Mouse (Mus musculus): ENCODE data around the gene Strn3. TPM values are rescaled to one million over a fixed set of nuclear protein-coding genes. Genes with fewer than 3 reads are reported as not detected.

Strn3 gene
- polyA plus RNA-seq, 1 experiment from 2014 or later: 46.3 TPM

DNA sequence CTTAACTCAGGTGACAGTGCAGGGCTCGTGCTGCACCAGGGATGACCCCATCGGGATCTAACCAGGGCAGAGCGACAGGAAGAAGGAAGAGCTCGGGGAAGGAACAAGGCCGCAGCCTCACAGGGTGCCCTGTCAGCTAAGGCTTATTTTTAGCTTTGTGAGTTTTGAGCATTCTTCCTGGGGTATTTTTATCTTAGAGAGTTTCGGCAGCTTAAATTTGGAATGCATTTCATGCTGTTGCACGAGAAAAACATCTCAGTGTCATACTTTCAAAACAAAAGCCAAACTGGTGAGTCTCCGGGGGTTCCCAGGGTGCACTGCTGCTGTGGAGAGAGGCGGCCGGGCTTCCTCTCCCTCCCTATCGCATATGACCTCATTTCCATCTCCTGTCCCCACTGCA is 37.4 kb upstream of the Strn3 start:
- no peak for TF ChIP-seq CTCF (IDR thresholded peaks at IDR 0.05; ENCODE audit: low read depth)
- DNase-seq (ENCODE audit: low spot score): peak; percentile 77
- Histone ChIP-seq H3K9me3 (replicated peaks; ENCODE audit: low read length) (no peaks in the 10 kb centered on the region), H3K27me3 (ENCODE audit: insufficient read depth, low read length) (no peaks in the 10 kb centered on the region), H3K4me2 (ENCODE audit: low read length) (no peak overlapping the region), H3K4me3 (replicated peaks; ENCODE audit: low read depth, low read length) (no peak overlapping the region), H3K9ac (ENCODE audit: low read depth, low read length) (no peak overlapping the region), H3K36me3 (ENCODE audit: insufficient read depth, low read length) (no peaks in the 10 kb centered on the region), H3K27ac (peak overlapping the region; percentile 86), H3K4me1 (replicated peaks; ENCODE audit: insufficient read depth, low read length) (0 out of 2 replicates have a peak, but pooled peaks cover 2% of the 10 kb centered on the region)
- 39% methylated on average over 11 of the region's 11 CpGs for WGBS
- ATAC-seq (replicated peaks; ENCODE audit: low FRiP score, low read depth): no peak; the same call in 1 of the 2 replicates

DNA sequence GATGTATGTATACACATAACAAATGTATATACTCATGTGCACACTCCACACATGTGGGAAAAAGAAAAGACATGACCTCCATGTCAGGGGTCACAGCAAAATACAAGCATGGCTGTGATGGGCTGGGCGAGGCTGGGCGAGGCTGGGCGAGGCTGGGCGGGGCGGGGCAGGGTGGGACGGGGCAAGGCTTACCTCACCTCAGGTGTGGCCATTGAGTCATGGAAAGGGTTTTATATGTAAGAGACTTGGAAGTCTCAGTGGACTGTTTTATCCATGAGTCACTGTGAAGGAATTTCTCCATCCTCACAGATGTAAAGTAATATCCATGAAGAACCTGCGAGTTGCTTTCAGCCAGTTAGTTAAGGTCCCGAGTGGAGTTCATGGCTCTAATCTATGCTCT is 30.1 kb upstream of the Strn3 start:
- no peak for DNase-seq (ENCODE audit: low spot score)
- Histone ChIP-seq H3K36me3 (ENCODE audit: insufficient read depth, low read length) (no peaks in the 10 kb centered on the region), H3K27me3 (ENCODE audit: insufficient read depth, low read length) (no peaks in the 10 kb centered on the region), H3K4me1 (replicated peaks; ENCODE audit: insufficient read depth, low read length) (no peaks in the 10 kb centered on the region), H3K4me3 (replicated peaks; ENCODE audit: low read depth, low read length) (no peak overlapping the region), H3K4me2 (ENCODE audit: low read length) (no peak overlapping the region), H3K9ac (ENCODE audit: low read depth, low read length) (no peak overlapping the region), H3K27ac (no peak overlapping the region), H3K9me3 (replicated peaks; ENCODE audit: low read length) (no peaks in the 10 kb centered on the region)
- WGBS: 91% methylated on average over 8 of the region's 8 CpGs
- TF ChIP-seq CTCF (IDR thresholded peaks at IDR 0.05; ENCODE audit: low read depth): no peak
- ATAC-seq (replicated peaks; ENCODE audit: low FRiP score, low read depth): no peak

- ATAC-seq (replicated peaks; ENCODE audit: low FRiP score, low read depth): no peak
- no peak for TF ChIP-seq CTCF (IDR thresholded peaks at IDR 0.05; ENCODE audit: low read depth)
Measured at GRCm38 (mm10) chr12:51718617-51719016, 26.9 kb upstream of the Strn3 start.

GRCm38 (mm10) chr12:51712685-51713084 is 21.0 kb upstream of the Strn3 start:
- Histone ChIP-seq H3K4me2 (ENCODE audit: low read length) (no peak overlapping the region), H3K4me1 (replicated peaks; ENCODE audit: insufficient read depth, low read length) (peaks cover 5% of the 10 kb centered on the region; the same call in 1 of the 2 replicates), H3K36me3 (ENCODE audit: insufficient read depth, low read length) (no peaks in the 10 kb centered on the region), H3K9ac (ENCODE audit: low read depth, low read length) (no peak overlapping the region), H3K27ac (no peak overlapping the region), H3K27me3 (ENCODE audit: insufficient read depth, low read length) (no peaks in the 10 kb centered on the region), H3K9me3 (replicated peaks; ENCODE audit: low read length) (no peaks in the 10 kb centered on the region), H3K4me3 (replicated peaks; ENCODE audit: low read depth, low read length) (no peak overlapping the region)
- WGBS: 61% methylated on average over 1 of the region's 1 CpGs
- no peak for TF ChIP-seq CTCF (IDR thresholded peaks at IDR 0.05; ENCODE audit: low read depth)
- no peak for ATAC-seq (replicated peaks; ENCODE audit: low FRiP score, low read depth)
- no peak for DNase-seq (ENCODE audit: low spot score)

More at GRCm38 (mm10) chr12:51718617-51719016, 26.9 kb upstream of the Strn3 start:
- Histone ChIP-seq H3K4me2 (ENCODE audit: low read length) (no peak overlapping the region), H3K36me3 (ENCODE audit: insufficient read depth, low read length) (no peaks in the 10 kb centered on the region), H3K9me3 (replicated peaks; ENCODE audit: low read length) (no peaks in the 10 kb centered on the region), H3K27me3 (ENCODE audit: insufficient read depth, low read length) (no peaks in the 10 kb centered on the region), H3K4me3 (replicated peaks; ENCODE audit: low read depth, low read length) (no peak overlapping the region), H3K4me1 (replicated peaks; ENCODE audit: insufficient read depth, low read length) (no peaks in the 10 kb centered on the region), H3K27ac (no peak overlapping the region), H3K9ac (ENCODE audit: low read depth, low read length) (no peak overlapping the region)
- WGBS: 91% methylated on average over 6 of the region's 6 CpGs
- no peak for DNase-seq (ENCODE audit: low spot score)

- no peaks in the 10 kb centered on the region for H3K36me3 ChIP-seq (ENCODE audit: insufficient read depth, low read length)
- H3K4me3 ChIP-seq (replicated peaks; ENCODE audit: low read depth, low read length): no peak overlapping the region
- peak; percentile 44; the same call in 1 of the 2 replicates for ATAC-seq (replicated peaks; ENCODE audit: low FRiP score, low read depth)
- H3K27me3 ChIP-seq (ENCODE audit: insufficient read depth, low read length): no peaks in the 10 kb centered on the region
- 31% methylated on average over 5 of the region's 5 CpGs for WGBS
- no peak for DNase-seq (ENCODE audit: low spot score)
- no peak for TF ChIP-seq CTCF (IDR thresholded peaks at IDR 0.05; ENCODE audit: low read depth)
- no peak overlapping the region for H3K4me2 ChIP-seq (ENCODE audit: low read length)
- no peak overlapping the region for H3K27ac ChIP-seq
- H3K9ac ChIP-seq (ENCODE audit: low read depth, low read length): no peak overlapping the region
- H3K4me1 ChIP-seq (replicated peaks; ENCODE audit: insufficient read depth, low read length): peaks cover 5% of the 10 kb centered on the region; the same call in 1 of the 2 replicates
- H3K9me3 ChIP-seq (replicated peaks; ENCODE audit: low read length): no peaks in the 10 kb centered on the region
Measured at GRCm38 (mm10) chr12:51710154-51710553, 18.5 kb upstream of the Strn3 start.

DNA sequence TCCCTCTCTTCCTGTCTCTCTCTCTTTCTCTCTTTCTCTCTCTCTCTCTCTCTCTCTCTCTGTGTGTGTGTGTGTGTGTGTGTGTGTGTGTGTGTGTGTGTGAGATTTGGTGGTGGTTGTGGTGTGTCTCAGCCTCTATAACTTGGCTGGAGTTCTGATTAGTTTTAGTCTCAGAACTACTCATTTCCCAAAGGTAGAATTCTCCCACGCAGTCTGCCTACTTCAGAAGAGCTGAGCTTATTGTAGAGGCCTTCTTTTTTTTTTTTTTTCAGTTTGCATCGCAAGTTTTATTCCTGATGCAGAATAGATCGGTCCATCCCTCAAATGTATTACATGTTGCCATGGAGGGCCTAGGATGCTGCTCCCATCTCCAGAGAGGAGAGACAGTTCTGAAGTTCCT is 18.0 kb upstream of the Strn3 start:
- no peaks in the 10 kb centered on the region for H3K27me3 ChIP-seq (ENCODE audit: insufficient read depth, low read length)
- no peak overlapping the region for H3K9ac ChIP-seq (ENCODE audit: low read depth, low read length)
- peaks cover 5% of the 10 kb centered on the region; the same call in 1 of the 2 replicates for H3K4me1 ChIP-seq (replicated peaks; ENCODE audit: insufficient read depth, low read length)
- H3K4me3 ChIP-seq (replicated peaks; ENCODE audit: low read depth, low read length): no peak overlapping the region
- ATAC-seq (replicated peaks; ENCODE audit: low FRiP score, low read depth) (no peak), DNase-seq (ENCODE audit: low spot score) (no peak)
- no peak for TF ChIP-seq CTCF (IDR thresholded peaks at IDR 0.05; ENCODE audit: low read depth)
- no peaks in the 10 kb centered on the region for H3K36me3 ChIP-seq (ENCODE audit: insufficient read depth, low read length)
- no peak overlapping the region for H3K4me2 ChIP-seq (ENCODE audit: low read length)
- 64% methylated on average over 3 of the region's 3 CpGs for WGBS
- H3K27ac ChIP-seq: 0 out of 2 replicates have a peak overlapping the region, but pooled peaks have one; percentile 47
- no peaks in the 10 kb centered on the region for H3K9me3 ChIP-seq (replicated peaks; ENCODE audit: low read length)
